Mouse (Mus musculus): ENCODE measurements around the gene Akna.

Akna gene

GRCm38 (mm10) chr4:63409908-63410582 is 6.9 kb upstream of the Akna start:
- peak; percentile 59 for DNase-seq (ENCODE audit: low spot score)

GRCm38 (mm10) chr4:63409317-63409907 is 6.3 kb upstream of the Akna start:
- no peak for DNase-seq (ENCODE audit: low spot score)

GRCm38 (mm10) chr4:63408649-63409048 is 5.5 kb upstream of the Akna start:
- DNase-seq (ENCODE audit: low spot score) = peak; percentile 55

- DNase-seq (ENCODE audit: low spot score) = no peak
Observed at GRCm38 (mm10) chr4:63408247-63408646, 5.1 kb upstream of the Akna start.

GRCm38 (mm10) chr4:63405683-63406082 is 2.5 kb upstream of the Akna start:
- no peak for DNase-seq (ENCODE audit: low spot score)

- DNase-seq (ENCODE audit: low spot score) = no peak
Observed at GRCm38 (mm10) chr4:63405051-63405450, 1.9 kb upstream of the Akna start.

GRCm38 (mm10) chr4:63404205-63404604 is 1.1 kb upstream of the Akna start:
- no peak for DNase-seq (ENCODE audit: low spot score)

GRCm38 (mm10) chr4:63402558-63402957 is 596 bp downstream of the Akna start:
- DNase-seq (ENCODE audit: low spot score) = no peak

GRCm38 (mm10) chr4:63402056-63402455 is 1.1 kb downstream of the Akna start:
- no peak for DNase-seq (ENCODE audit: low spot score)

- no peak for DNase-seq (ENCODE audit: low spot score)
Observed at GRCm38 (mm10) chr4:63401620-63402019, 1.5 kb downstream of the Akna start.

- DNase-seq (ENCODE audit: low spot score) = no peak
Observed at GRCm38 (mm10) chr4:63400541-63401306, 2.4 kb downstream of the Akna start.

GRCm38 (mm10) chr4:63399691-63400270 is 3.4 kb downstream of the Akna start:
- no peak for DNase-seq (ENCODE audit: low spot score)

GRCm38 (mm10) chr4:63398854-63399609 is 4.1 kb downstream of the Akna start:
- DNase-seq (ENCODE audit: low spot score) = no peak

- DNase-seq (ENCODE audit: low spot score) = no peak
Observed at GRCm38 (mm10) chr4:63397981-63398537, 5.1 kb downstream of the Akna start.

GRCm38 (mm10) chr4:63391322-63391721 is 11.8 kb downstream of the Akna start:
- DNase-seq (ENCODE audit: low spot score) = no peak

- no peak for DNase-seq (ENCODE audit: low spot score)
Observed at GRCm38 (mm10) chr4:63389887-63390528, 13.1 kb downstream of the Akna start.

- DNase-seq (ENCODE audit: low spot score) = no peak
Observed at GRCm38 (mm10) chr4:63389121-63389886, 13.8 kb downstream of the Akna start.

GRCm38 (mm10) chr4:63388029-63388428 is 15.1 kb downstream of the Akna start:
- DNase-seq (ENCODE audit: low spot score) = no peak

GRCm38 (mm10) chr4:63385784-63386183 is 17.4 kb downstream of the Akna start:
- DNase-seq (ENCODE audit: low spot score) = no peak

- DNase-seq (ENCODE audit: low spot score) = no peak
Observed at GRCm38 (mm10) chr4:63385253-63385652, 17.9 kb downstream of the Akna start.
